Mouse (Mus musculus) C2C12 (cell line): ENCODE results near the gene Hist1h2ab.

ENCODE experiments used
- CEBPB ChIP-seq: IDR thresholded peaks from one replicate; pipeline ENCODE4 v1.6.1; 2011; ENCODE audit warnings: low read depth, mild to moderate bottlenecking, control low read depth, moderate library complexity
- CTCF ChIP-seq: IDR thresholded peaks from one replicate; pipeline ENCODE4 v1.5.1; 2011; ENCODE audit not compliant: control insufficient read depth, insufficient read depth, insufficient read length
- FOSL1 ChIP-seq: IDR thresholded peaks from one replicate; pipeline ENCODE4 v1.8.0; 2011; ENCODE audit warnings: mild to moderate bottlenecking, low read length; ENCODE audit not compliant: poor library complexity, insufficient read depth, severe bottlenecking
- MAX ChIP-seq: IDR thresholded peaks from one replicate; pipeline ENCODE4 v1.6.1; 2011; ENCODE audit warnings: mild to moderate bottlenecking, control low read depth
- MYOD1 ChIP-seq: IDR thresholded peaks from one replicate; pipeline ENCODE4 v1.6.1; 2011; ENCODE audit warnings: low read depth; ENCODE audit not compliant: control insufficient read depth, insufficient read length
- MYOG ChIP-seq: IDR thresholded peaks from one replicate; pipeline ENCODE4 v1.6.1; 2011; ENCODE audit not compliant: control insufficient read depth, insufficient read length; ENCODE audit errors: extremely low read depth
- USF1 ChIP-seq: IDR thresholded peaks from one replicate; pipeline ENCODE4 v1.6.1; 2011; ENCODE audit warnings: low read depth, mild to moderate bottlenecking, control low read depth, moderate library complexity

DNA sequence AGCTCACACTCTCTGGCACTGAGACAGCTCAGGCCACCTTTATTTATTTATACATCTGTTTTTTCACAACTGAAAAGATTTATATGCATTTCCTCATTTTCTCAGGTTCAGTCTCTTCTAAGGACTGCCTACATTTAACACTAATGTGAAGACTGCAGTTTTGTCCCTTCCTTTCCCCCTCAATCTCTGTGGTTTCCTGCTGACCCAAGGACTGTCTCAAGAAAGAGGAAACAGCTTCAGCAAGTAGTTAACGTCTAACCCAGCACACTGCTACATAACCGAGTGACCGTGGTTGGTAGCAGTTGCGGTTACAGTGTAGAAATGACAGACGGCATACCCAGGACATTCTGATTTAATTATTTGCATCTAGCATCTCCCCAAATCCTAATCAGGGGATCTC is 48.5 kb downstream of the Hist1h2ab start:
- no peak for TF ChIP-seq CTCF
- no peak for TF ChIP-seq USF1
- TF ChIP-seq MAX, result no peak
- TF ChIP-seq FOSL1, result no peak
- no peak for TF ChIP-seq MYOG
- TF ChIP-seq CEBPB, result no peak
- TF ChIP-seq MYOD1, result no peak
